Mouse (Mus musculus): ENCODE data around the gene 1700011L22Rik. TPM values are rescaled to one million over a fixed set of nuclear protein-coding genes. Genes with fewer than 3 reads are reported as not detected.

The 1700011L22Rik gene
- not detected in 2 replicates for polyA plus RNA-seq (2015; fragmentation: Nextera tagmentation; extraction: Ambion mirVana)

DNA sequence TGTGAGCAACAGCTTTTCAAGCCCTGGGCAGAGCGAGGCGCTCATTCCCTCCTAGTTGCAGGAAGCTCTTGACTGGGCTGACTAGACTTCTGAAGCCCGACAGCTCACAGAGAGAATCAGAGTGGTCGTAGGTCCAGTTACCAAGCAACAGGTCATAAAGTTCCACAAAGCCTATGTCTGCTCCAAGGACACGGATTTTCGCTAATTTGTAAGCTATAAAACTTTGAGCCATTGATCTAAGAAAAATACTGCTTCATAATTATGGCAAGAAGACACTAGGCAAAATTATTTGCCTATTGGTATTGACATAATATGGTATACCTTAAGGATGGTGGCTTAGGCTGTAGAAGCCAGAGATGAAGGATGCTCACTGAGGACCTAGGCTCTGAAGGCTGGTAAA is at the start of gene 1700011L22Rik:
Gene 1700011L22Rik, minus strand, starts transcription at position 101 of the 400 bp plus-strand sequence.
- Histone ChIP-seq H3K27me3 (no peaks in the 10 kb centered on the region), H3K9me3 (no peaks in the 10 kb centered on the region), H3K9ac (replicated peaks) (no peak within 1 kb of the TSS), H3K27ac (replicated peaks) (no peak within 1 kb of the TSS), H3K4me3 (no peak within 1 kb of the TSS), H3K36me3 (no peaks in the 10 kb centered on the region), H3K4me2 (replicated peaks) (no peak within 1 kb of the TSS), H3K4me1 (no peaks in the 10 kb centered on the region)
- no peak for ATAC-seq (replicated peaks)
- WGBS = 96% methylated on average over 6 of the region's 6 CpGs

DNA sequence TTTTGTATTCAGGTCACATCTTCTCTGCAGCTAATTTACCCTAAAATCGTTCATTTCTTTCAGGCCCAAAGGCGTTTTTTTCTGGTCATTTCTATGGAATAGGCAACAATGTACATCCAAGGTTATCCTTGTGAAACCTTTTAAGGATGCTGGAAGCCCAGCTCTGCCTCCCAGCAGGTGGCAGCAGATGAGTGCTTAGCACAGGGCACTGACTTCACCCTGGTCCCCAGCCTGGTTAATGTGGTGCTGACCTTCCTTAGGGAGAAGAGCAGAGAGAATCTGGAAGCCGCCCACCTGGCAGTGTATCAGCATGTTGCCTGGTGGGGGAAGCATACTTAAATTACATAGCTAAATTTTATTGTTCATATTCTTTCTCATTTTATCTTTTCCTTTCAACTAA is 49.4 kb upstream of the 1700011L22Rik start:
- Histone ChIP-seq H3K4me1 (peaks cover 19% of the 10 kb centered on the region), H3K27me3 (no peaks in the 10 kb centered on the region), H3K9me3 (no peaks in the 10 kb centered on the region), H3K4me3 (no peak overlapping the region), H3K9ac (replicated peaks) (no peak overlapping the region), H3K4me2 (replicated peaks) (no peak overlapping the region), H3K27ac (replicated peaks) (no peak overlapping the region), H3K36me3 (no peaks in the 10 kb centered on the region)
- WGBS = 16% methylated on average over 3 of the region's 3 CpGs
- ATAC-seq (replicated peaks) = no peak

DNA sequence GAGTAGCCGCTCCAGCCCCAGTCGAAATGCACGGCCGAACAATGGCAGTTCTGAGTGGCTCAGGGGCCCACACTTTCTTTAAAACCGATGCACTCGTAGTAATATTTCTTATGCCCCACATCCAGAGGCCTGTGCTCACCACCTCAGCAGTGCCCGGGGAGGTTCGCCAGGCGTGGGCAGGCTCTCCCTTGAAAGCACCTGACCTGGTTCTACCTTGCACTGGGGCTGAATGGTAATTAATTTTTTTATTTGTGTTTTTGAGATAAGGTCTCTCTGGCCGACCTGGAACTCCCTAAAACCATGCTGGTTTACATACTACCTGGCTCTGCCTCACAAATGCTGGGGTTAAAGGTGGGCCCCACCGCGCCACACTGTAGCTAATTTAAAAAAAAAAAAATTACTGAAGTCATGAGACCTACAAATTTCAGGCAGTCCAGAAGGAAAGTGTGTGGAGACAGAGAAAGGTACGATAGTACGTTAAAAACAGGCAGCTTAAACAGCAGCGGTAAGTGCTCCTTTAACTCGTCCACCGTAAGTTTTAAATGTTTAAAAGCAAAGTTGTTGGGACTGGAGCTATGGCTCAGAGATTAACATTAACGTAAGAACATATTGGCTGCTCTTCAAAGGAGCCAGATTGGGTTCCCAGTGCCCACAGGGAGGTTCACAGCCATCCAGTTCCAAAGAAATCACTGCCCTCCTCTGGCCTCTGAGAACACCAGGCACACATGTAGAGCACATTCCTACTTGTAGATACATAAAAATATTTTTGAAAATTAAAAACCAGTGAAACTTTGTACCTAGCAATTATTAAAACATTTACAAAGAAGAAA is 47.1 kb upstream of the 1700011L22Rik start:
- H3K27me3 ChIP-seq = no peaks in the 10 kb centered on the region
- H3K9me3 ChIP-seq = no peaks in the 10 kb centered on the region
- H3K4me1 ChIP-seq = peaks cover 34% of the 10 kb centered on the region
- H3K27ac ChIP-seq (replicated peaks) = peak overlapping the region; percentile 97
- H3K9ac ChIP-seq (replicated peaks) = peak overlapping the region; percentile 57
- H3K4me2 ChIP-seq (replicated peaks) = peak overlapping the region; percentile 70
- no peaks in the 10 kb centered on the region for H3K36me3 ChIP-seq
- WGBS = 13% methylated on average over 18 of the region's 18 CpGs
- peak overlapping the region; percentile 67 for H3K4me3 ChIP-seq
- ATAC-seq (replicated peaks) = no peak

DNA sequence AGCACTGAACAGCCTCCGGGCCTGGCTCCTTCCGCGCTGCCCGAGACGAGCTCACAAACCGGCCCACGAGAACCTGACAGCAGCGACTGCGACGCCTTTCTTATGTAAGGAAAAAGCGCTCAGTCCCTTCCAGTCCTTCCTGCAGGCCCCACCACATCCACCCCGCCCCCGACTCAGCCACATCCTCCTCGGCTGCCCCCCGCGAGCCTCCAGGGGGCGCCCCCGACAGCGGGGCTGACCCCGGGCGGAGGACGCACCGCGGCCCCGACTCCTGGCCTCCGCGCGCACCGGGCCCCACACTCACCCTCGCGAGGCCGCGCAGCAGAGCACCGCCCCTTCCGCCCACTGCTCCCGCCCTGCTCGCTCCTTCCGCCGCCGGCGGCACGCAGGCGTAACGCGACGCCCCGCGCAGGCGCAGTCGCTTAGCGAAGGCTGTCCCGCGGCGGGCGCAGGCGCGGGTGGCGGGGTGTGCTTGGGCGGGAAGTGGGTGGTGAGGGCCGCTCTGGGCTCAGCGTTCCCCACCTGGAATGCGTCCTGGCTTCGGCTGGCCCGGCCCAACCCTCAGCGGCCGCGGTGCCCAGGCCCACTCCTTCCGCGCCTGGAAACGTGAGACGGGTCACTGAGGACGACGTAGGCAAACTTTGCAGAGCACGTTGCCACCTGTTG is 46.4 kb upstream of the 1700011L22Rik start, which contains the start of gene Mmaa:
Gene Mmaa, minus strand, starts transcription at position 328 of the 666 bp plus-strand sequence.
- H3K4me2 ChIP-seq (replicated peaks) = peak within 1 kb of the TSS; percentile 70
- under 1% methylated on average over 74 of the region's 74 CpGs for WGBS
- ATAC-seq (replicated peaks) = peak; percentile 97
- H3K9me3 ChIP-seq = no peaks in the 10 kb centered on the region
- H3K36me3 ChIP-seq = no peaks in the 10 kb centered on the region
- H3K27ac ChIP-seq (replicated peaks) = peak within 1 kb of the TSS; percentile 97
- H3K4me1 ChIP-seq = peaks cover 39% of the 10 kb centered on the region
- H3K9ac ChIP-seq (replicated peaks) = peak within 1 kb of the TSS; percentile 83
- no peaks in the 10 kb centered on the region for H3K27me3 ChIP-seq
- H3K4me3 ChIP-seq = peak within 1 kb of the TSS; percentile 67

DNA sequence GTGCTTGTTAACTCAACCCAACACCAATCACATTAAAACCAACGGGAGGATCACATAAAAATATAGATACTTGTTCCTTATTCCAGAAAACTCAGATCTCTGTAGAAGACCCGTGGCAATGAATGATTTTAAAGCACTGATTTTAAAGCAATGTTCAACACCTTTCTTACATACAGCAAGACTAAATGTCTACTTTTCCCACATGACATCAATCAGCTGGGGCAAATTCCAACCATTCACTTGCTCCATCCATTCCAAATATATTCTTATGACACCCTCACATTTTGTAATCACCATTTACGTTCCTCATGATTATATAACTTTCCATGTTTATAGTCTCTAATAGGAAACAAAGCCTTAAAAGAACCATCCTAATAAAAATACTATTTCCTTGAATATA is 45.5 kb upstream of the 1700011L22Rik start:
- no peak for ATAC-seq (replicated peaks)
- peaks cover 39% of the 10 kb centered on the region for H3K4me1 ChIP-seq
- peak overlapping the region; percentile 97 for H3K27ac ChIP-seq (replicated peaks)
- H3K36me3 ChIP-seq = no peaks in the 10 kb centered on the region
- WGBS = 58% methylated on average over 3 of the region's 3 CpGs
- H3K9me3 ChIP-seq = no peaks in the 10 kb centered on the region
- peak overlapping the region; percentile 83; the same call in 1 of the 2 replicates for H3K9ac ChIP-seq (replicated peaks)
- peak overlapping the region; percentile 67 for H3K4me3 ChIP-seq
- no peaks in the 10 kb centered on the region for H3K27me3 ChIP-seq
- peak overlapping the region; percentile 70 for H3K4me2 ChIP-seq (replicated peaks)

DNA sequence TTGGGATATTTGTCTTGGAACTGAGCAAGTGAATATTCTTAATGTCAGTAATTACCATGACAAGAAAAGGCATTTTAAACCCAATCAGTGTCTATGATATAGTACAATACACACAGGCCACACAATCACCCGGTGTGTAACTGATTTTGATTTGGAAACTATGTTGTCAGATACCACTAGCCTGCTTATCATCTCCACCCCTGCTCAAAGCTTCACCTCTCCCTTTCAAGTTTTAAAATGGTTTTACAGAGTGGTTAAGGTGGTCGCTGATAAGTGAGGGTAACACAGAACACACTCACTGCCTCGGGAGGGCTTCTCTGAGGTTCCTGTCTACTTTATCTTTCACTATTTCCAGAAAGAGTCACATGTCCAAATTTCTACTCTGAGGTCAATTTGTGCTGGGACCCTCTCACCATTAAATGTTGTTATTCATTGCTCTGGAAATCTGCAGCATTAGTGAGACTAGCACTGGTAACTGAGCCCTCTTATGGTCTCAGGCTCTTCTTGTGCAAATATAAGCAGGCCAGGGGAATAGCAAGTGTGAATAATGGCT is 44.4 kb upstream of the 1700011L22Rik start:
- no peaks in the 10 kb centered on the region for H3K9me3 ChIP-seq
- no peaks in the 10 kb centered on the region for H3K36me3 ChIP-seq
- peak overlapping the region; percentile 70 for H3K4me2 ChIP-seq (replicated peaks)
- H3K4me1 ChIP-seq = peaks cover 39% of the 10 kb centered on the region
- WGBS = 86% methylated on average over 3 of the region's 3 CpGs
- no peak overlapping the region for H3K27ac ChIP-seq (replicated peaks)
- H3K4me3 ChIP-seq = 0 out of 2 replicates have a peak overlapping the region, but pooled peaks have one; percentile 67
- H3K27me3 ChIP-seq = no peaks in the 10 kb centered on the region
- H3K9ac ChIP-seq (replicated peaks) = no peak overlapping the region
- no peak for ATAC-seq (replicated peaks)

DNA sequence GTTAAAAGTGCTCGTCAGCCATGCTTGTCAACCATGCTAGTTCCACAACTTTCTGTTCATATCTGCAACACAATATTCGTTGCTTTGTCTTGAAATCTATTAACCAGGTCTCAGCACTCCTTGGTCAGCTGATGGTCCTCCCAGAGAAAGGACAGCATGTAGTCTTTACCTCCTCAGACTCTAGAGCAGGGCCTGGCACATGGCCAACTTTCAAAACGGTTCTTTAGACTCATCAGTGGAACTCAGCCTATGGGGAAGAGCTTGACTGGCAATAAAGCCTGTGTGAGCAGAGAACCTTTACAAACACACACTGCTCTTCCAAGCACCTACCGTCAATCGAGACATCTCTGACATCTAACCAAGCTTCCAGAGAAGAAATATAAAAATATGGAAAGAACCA is 41.2 kb upstream of the 1700011L22Rik start:
- no peak overlapping the region for H3K4me2 ChIP-seq (replicated peaks)
- no peaks in the 10 kb centered on the region for H3K36me3 ChIP-seq
- H3K4me1 ChIP-seq = peaks cover 32% of the 10 kb centered on the region
- no peak overlapping the region for H3K27ac ChIP-seq (replicated peaks)
- no peak overlapping the region for H3K9ac ChIP-seq (replicated peaks)
- H3K27me3 ChIP-seq = no peaks in the 10 kb centered on the region
- no peak overlapping the region for H3K4me3 ChIP-seq
- no peak for ATAC-seq (replicated peaks)
- 72% methylated on average over 5 of the region's 5 CpGs for WGBS
- H3K9me3 ChIP-seq = no peaks in the 10 kb centered on the region

DNA sequence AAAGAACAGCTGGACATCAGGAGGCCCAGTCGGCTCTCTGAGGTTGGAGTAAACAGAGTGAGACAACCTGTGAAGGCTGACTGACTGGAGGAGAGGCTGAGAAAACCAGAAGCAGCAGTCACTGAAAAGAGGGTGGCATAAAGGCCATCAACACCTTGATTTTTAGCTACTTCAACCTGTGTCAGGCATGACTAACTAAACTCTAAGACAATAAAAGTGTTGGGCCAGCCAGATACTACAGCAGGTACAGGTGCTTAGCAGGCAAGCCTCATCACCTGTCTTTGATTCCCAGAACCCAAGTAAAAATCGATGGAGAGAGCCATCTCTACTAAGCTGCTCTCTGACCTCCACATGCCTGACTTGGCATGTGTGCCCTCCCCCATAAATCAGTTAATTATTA is 40.3 kb upstream of the 1700011L22Rik start:
- 74% methylated on average over 2 of the region's 2 CpGs for WGBS
- Histone ChIP-seq H3K9me3 (no peaks in the 10 kb centered on the region), H3K36me3 (no peaks in the 10 kb centered on the region), H3K9ac (replicated peaks) (no peak overlapping the region), H3K4me3 (no peak overlapping the region), H3K4me2 (replicated peaks) (no peak overlapping the region), H3K27ac (replicated peaks) (no peak overlapping the region), H3K4me1 (peaks cover 29% of the 10 kb centered on the region), H3K27me3 (no peaks in the 10 kb centered on the region)
- no peak for ATAC-seq (replicated peaks)

DNA sequence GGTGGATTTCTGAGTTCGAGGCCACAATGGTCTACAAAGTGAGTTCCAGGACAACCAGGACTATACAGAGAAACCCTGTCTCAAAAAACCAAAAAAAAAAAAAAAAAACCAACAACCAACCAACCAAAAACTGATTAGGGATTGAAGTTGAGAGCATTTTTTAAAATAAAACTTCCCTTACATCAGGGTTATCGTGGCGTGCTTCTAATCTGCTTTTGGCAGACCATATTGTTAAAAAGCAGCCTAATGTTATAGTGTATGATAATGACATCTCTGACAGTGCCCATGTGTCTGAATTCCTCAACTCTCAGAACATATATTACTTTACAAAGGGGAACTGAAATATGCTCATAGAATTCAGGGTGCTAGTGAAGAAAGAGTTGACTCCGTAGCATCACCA is 39.9 kb upstream of the 1700011L22Rik start:
- Histone ChIP-seq H3K4me1 (peaks cover 25% of the 10 kb centered on the region), H3K9ac (replicated peaks) (no peak overlapping the region), H3K9me3 (no peaks in the 10 kb centered on the region), H3K27ac (replicated peaks) (no peak overlapping the region), H3K27me3 (no peaks in the 10 kb centered on the region), H3K4me2 (replicated peaks) (no peak overlapping the region), H3K4me3 (no peak overlapping the region), H3K36me3 (no peaks in the 10 kb centered on the region; the same call in 1 of the 2 replicates)
- no peak for ATAC-seq (replicated peaks)
- WGBS = 92% methylated on average over 4 of the region's 4 CpGs

DNA sequence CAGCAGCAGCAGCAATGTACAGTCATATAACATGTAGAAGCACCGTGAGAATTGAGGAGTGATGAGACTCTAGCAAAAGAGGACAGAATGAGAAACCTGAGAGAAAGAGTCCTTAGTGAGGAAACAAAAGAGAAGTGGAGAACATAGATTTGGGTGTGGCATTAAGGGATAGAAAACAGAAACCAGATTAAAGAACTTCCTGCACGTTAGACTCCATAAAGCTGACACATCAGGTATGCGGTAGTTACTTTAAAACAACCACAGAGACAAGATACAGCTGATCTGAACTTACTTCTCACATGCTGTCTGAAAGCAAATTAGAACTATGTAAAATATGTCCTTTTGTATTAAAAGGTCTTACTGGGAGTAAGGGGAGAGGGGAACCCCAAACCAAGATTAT is 38.1 kb upstream of the 1700011L22Rik start:
- WGBS = 94% methylated on average over 3 of the region's 3 CpGs

DNA sequence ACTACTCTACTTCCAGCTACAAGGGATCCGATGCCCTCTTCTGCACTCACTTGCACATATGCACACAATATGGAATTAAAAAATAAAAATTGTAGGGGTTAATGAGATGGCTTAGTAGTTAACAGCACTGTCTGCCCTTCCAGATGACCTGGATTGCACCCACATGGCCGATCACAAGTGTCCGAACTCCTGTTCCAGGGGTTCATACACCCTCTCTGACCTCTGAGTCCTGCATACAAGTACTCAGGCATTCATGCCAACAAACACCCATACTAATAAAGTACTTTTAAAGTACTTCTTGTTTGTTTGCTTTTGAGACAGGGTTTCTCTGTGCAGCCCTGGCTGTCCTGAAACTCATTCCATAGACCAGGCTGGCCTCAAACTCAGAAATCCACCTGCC is 36.3 kb upstream of the 1700011L22Rik start:
- WGBS = 94% methylated on average over 3 of the region's 3 CpGs

More for the DNA sequence above, 38.1 kb upstream of the 1700011L22Rik start:
- Histone ChIP-seq H3K9ac (replicated peaks) (no peak overlapping the region), H3K4me2 (replicated peaks) (no peak overlapping the region), H3K4me3 (no peak overlapping the region), H3K9me3 (no peaks in the 10 kb centered on the region), H3K4me1 (0 out of 2 replicates have a peak, but pooled peaks cover 8% of the 10 kb centered on the region), H3K36me3 (peaks cover 7% of the 10 kb centered on the region; the same call in 1 of the 2 replicates), H3K27me3 (no peaks in the 10 kb centered on the region), H3K27ac (replicated peaks) (no peak overlapping the region)
- no peak for ATAC-seq (replicated peaks)

DNA sequence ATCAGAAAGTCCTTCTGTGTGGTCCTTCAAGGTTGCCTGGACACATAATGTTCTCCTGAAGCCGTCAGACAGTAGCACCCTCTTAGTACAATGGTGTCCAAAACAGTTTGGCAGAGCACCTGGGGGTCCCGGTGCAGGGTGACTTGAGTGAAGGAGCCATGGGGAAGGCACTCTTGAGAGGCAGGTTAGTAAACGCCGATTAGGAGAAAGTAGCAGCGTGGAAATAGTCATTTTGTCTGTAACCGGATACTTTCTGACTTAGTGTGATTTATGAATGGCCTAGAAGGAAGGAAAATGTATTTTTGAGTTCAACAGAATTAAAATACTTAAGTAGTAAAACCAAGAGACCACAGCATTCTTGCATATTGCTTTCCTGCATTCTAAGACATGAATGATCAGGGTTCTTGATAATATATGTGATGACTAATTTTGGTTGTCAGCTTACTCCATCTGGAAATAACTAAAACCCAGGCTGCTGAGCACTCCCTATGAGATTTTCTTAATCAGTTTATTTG is 33.1 kb upstream of the 1700011L22Rik start:
- Histone ChIP-seq H3K27me3 (no peaks in the 10 kb centered on the region), H3K4me2 (replicated peaks) (no peak overlapping the region), H3K9ac (replicated peaks) (no peak overlapping the region), H3K9me3 (no peaks in the 10 kb centered on the region), H3K4me3 (no peak overlapping the region), H3K36me3 (peaks cover 44% of the 10 kb centered on the region), H3K27ac (replicated peaks) (no peak overlapping the region), H3K4me1 (no peaks in the 10 kb centered on the region)
- no peak for ATAC-seq (replicated peaks)
- WGBS = 93% methylated on average over 6 of the region's 6 CpGs

More for the DNA sequence above, 36.3 kb upstream of the 1700011L22Rik start:
- Histone ChIP-seq H3K27me3 (no peaks in the 10 kb centered on the region), H3K36me3 (peaks cover 17% of the 10 kb centered on the region; the same call in 1 of the 2 replicates), H3K4me1 (no peaks in the 10 kb centered on the region), H3K27ac (replicated peaks) (no peak overlapping the region), H3K9me3 (no peaks in the 10 kb centered on the region), H3K4me3 (no peak overlapping the region), H3K4me2 (replicated peaks) (no peak overlapping the region), H3K9ac (replicated peaks) (no peak overlapping the region)
- no peak for ATAC-seq (replicated peaks)
